Mouse (Mus musculus): Measurements from ENCODE around the gene Capn1.

Gene Capn1

DNA sequence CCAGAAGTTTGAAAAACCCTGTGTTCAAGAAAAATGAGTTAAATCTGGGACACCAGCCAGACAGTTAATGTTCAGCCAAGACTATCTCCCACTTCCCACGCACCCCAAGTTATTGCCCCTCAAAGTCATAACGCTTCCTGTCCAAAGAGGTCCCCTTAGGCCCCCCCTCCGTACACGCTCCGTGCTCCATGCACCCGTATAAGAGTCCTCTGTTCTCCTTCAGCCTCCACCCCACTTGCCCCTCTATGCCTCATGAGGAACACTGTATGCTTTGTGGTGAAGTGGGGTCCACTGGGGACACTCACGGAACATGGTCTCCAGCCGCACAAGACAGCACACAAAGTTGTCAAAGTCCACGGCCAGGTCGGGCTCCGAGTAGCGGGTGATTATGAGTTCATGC lies 25.7 kb downstream of the Capn1 start:
- no peak for DNase-seq (ENCODE audit: low read depth, low spot score)

DNA sequence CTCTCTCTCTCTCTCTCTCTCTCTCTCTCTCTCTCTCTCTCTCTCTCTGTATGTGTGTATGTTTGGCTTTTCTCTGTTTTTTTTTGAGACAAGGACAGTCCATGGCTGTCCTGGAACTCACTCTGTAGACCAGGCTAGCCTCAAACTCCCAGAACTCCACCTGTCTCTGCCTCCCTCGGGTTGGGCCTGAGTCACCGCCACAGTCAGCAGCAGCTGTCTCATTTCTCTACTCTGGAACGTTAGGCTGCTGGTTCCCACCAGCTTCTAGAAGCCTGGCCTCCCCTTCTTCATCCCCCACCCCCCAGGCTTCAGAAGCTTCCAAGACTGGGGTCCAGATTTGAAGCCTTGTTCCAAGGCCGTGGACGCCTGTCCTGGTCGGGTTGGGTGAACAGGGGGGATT lies 26.1 kb downstream of the Capn1 start:
- DNase-seq (ENCODE audit: low read depth, low spot score): no peak

DNA sequence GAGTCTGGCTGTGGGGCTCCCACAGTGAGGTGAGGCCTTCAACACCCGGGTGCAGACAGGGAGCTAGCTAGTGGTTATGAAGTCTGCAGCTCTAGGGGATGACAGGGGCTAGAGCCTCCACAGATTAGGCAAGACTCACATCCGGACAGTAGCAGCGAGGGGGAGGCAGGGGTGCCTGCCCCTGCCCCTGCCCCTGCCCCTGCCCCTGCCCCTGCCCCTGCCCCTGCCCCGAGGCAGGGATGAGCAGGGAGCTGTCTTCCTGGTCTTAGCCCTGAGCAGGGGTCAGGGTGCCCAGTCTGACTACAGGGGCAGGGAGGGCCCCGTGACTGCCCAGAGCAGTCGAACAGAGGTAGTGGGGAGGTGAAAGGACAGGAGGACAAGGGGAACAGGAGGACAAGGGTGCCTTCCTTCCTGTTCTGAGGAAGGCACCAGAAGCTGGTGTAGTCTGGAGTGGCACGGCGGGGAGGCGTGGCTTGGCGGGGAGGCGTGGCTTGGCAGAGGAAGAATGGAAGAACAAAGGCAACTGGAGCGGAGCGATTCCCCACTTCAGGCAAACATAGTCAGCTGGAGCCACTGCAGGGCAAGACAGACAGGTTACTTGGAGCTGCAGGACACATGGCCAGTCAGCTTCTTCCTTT lies 26.8 kb downstream of the Capn1 start:
- no peak for DNase-seq (ENCODE audit: low read depth, low spot score)

DNA sequence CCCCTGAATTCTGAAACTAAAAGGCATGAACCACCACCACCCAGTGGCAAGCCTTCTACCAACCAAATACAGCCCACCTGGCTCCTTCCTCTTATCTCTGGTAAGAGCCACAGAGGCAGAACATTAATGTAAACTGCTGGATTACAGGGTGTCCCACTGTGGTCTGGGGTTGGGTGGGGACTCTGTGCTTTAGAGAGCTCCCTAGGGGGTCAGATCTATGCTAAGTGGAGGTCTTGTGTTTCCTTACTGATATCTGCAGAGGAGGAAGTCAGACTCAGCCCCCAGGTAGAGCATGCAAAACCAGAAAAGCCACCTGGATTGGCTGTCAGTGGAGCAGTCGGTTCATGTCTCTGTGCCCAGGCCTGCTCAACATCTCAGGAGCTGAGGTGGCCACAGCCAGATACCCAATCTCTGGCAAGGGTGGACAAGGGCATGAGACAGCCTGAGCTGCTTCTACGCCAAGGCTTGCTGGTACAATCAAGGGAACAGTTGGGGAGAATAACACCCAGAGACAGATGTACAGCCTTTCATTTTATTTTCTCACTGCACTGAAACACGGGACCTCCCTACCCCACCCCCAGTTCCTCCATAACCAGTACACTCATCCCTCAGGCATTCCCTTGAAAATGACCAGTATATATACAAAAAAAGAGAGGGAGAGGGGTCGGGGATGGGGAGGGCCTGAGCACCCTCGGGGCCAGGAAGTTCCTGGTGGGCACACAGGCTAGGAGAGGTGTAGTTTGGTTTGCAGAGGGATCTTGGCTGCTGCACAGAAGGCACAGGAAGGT lies 27.5 kb downstream of the Capn1 start:
- DNase-seq (ENCODE audit: low read depth, low spot score): no peak

DNA sequence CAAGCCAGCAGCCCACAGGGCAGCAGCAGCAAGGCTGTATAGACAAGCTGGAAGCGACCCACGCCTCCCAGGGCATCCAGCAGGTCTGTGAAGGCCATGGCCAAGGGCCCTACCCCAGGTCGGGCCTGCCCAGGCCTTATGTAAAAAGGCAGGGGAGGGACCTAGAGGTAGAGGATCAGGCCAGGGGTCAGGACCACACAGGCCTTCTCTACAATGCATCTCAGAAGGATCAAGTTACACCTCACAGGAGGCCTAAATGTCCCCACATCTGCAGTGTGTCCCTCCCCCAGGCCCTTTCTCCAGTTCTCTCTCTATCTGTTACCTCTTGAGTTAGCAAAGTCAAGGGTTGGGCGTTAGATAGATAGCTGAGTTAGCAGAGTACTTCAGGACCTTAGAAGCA lies 29.7 kb downstream of the Capn1 start, which contains the start of gene Slc22a20:
TSS of gene Slc22a20 (minus strand) at position 101 of the 400 bp plus-strand sequence.
- DNase-seq (ENCODE audit: low read depth, low spot score): no peak

DNA sequence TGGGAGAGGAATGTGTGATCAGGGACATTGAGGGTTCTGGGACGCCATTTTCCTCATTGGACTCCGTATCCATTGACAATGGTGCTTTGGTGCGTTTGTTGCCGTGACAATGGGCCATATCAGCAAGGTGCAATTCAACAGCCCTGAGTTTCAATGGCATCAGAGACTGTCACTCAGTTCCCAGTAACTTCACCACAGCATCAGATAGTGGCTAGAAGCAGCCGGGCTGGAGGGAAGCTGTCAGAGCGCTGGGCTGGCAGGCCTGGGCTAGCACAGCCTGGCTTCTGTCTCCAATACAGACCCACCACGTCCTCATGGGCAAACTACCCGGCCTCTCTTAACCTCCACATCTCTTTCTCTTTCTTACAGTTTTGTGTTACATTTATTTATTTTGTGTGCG lies 35.2 kb downstream of the Capn1 start:
- DNase-seq (ENCODE audit: low read depth, low spot score): no peak

DNA sequence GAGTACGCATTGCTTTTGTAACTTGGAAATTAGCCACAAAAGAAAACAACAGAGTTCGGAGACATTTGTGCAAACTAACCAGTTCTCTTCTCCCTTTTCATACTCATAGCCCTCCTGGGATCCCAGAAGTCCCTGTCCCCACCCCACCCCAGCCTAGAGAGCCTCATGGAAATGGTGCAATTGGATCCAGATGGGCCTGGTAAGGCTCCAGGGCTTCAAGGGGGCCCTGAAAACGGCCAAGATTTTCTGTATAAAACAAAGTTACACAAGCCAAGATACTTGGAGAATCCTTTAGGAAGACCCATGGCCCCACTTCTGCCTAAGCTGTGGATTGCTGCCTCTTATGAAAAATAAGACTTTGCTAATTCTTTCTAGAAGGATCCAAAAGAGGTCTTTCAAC lies 38.0 kb downstream of the Capn1 start:
- no peak for DNase-seq (ENCODE audit: low read depth, low spot score)

DNA sequence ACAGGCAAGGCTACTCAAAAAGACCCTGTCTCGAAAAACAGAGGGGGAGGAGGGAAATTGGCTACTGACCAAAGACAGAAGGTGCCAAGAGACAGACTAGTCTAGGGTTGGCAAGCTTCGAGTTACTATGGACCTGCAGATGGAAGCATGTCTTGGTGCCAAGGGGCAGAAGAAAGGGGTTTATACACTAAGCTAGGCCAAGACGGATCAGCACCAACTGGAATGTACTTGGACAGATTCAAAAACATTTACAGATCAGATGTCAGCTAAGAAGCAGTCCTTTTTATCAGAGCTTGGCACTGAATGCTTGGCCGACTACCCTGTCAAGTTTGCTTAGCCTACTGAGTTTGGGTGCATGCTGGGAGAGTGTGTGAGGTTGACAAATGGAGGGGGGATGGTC lies 40.0 kb downstream of the Capn1 start:
- DNase-seq (ENCODE audit: low read depth, low spot score): no peak

DNA sequence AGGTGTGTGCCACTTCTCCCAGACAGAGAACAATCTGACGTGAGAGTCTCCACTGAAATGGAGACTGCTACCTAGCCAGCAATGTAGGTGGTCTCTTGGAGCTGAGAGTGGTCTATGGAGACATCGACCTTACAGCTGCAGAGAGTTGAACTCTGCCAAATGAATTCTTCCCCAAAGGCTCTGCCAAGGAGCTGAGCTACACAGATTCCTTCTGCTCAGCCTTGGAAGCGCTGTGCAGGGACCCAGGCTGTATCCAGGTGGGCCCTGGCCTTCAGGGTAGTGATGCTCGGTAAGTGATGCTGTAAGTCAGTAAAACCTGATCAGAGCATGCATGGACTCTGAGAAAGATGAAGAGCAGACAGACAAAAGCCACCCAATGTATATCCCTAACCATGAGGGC lies 40.6 kb downstream of the Capn1 start:
- no peak for DNase-seq (ENCODE audit: low read depth, low spot score)

DNA sequence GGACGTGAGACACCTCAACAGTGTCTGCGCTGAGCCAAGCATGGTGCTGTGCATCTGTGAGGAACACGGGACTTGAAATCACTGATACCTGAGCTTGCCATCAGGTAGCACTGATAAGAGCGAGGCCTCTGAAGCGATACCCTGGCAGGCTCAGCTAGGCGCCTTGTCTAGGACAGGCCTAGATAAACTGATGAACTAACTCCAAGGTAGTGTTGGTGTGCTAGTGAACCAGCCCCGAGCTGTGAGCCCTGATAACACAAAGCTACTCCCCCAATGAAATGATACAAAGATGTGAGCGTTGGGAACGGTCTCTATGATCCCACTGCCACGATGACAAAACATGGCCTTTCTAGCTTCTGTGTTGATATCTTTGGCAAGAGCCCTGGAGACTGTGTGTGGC lies 48.0 kb downstream of the Capn1 start:
- peak; percentile 60 for DNase-seq (ENCODE audit: low read depth, low spot score)

DNA sequence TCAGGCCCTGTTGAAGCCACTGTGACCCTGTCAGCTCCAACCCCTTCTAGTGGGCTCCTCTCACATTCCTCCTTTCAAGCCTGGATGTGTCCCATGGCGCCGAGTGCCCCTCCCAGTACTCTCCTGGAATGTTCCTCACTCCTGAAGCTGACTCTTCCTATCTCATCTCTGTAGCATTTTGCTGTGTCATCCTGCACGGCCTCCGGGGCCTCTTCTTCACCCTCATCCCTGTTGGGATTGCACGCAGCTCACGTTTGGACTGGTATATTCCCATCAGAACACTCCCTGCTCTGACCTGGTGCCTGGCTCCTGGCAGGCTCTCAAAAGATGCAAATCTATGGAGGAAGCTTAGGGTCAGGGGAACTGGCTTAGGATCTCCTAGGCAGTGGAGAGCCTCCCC lies 48.9 kb downstream of the Capn1 start:
- peak; percentile 82 for DNase-seq (ENCODE audit: low read depth, low spot score)

DNA sequence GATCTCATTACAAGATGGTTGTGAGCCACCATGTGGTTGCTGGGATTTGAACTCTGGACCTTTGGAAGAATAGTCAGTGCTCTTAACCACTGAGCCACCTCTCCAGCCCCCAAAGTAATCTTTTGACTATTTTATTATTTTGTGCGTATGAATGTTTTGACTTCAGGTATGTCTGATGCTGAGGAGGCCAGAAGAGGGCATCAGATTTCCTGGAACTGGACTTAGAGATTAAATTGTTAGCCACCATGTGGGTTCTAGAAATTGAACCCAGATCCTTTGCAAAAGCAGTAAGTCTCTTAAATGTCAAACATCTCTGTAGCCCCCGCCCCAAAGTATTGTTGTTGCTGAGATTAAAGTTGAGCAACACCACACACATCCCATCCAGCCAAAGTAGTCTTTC lies 49.8 kb downstream of the Capn1 start:
- DNase-seq (ENCODE audit: low read depth, low spot score): no peak

DNA sequence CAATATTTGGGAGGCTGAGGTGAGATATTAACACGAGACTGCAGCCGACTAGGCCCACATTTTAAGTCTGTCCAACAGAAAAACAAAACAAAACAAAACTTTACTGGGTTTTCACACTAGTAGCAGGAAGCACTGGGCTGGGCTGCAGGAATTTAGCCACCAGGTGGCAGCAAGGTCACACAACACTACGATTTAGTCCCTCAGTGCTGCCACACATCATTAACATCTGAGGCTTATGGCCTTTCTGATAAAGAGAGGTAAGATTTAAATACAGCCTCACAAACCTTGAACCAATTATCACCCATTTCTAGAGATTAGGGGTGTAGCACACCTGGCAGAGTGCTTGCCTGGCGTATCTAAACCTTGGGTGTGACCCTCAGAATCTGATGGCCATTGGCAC lies 50.4 kb downstream of the Capn1 start:
- peak; percentile 83 for DNase-seq (ENCODE audit: low read depth, low spot score)

DNA sequence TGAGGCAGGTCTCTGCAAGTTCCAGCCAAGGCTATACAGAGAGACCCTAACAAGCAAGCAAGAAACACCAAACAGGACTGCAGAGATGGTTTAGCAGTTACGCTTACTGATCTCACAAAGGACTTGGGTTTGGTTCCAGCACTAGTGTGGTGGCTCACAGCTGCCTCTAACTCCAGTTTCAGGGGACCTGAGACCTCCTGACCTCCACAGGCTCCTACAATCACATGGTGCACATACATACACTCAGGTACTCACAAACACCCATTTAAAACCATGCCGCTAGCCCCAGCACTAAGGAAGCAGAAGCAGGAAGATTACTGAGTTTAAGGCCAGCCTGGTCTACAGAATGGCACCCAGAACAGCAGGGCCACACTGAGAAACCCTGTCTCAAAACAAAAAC lies 50.9 kb downstream of the Capn1 start:
- DNase-seq (ENCODE audit: low read depth, low spot score): no peak

DNA sequence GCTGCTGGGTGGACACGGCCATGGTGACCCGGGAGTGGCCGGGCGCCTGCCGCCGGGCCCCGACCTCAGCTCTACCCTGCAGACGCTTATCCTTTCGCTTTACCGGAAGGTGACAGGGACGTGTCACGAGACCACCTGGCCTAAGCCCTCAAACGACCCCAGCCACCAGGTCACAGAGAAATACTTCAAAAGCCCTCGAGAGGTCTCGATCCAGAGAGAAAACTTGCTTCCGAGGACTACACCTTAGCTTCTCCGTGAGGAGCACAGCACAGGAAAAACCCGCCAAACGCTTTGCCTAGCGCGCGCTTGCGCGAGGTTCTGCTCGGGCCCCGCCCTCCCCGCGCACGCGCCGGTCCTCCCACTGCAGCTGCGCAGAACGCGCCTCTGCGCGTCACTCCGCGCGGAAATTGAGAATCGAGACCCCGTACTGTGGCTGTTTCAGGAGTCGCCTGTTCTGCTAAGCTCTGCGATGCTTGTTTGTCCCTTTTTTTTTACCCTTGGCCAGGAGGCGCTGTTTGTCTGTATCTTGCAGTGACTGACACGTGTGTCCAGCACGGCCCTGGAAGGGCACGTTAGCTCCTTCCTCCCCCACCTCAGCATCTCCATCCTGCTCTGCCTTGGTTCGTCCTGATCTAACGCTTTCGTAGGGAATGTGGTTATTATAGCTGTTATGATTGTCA lies 51.7 kb downstream of the Capn1 start, which contains the start of gene Pola2:
TSS of gene Pola2 (minus strand) at position 320 of the 680 bp plus-strand sequence.
- peak; percentile 76 for DNase-seq (ENCODE audit: low read depth, low spot score)

DNA sequence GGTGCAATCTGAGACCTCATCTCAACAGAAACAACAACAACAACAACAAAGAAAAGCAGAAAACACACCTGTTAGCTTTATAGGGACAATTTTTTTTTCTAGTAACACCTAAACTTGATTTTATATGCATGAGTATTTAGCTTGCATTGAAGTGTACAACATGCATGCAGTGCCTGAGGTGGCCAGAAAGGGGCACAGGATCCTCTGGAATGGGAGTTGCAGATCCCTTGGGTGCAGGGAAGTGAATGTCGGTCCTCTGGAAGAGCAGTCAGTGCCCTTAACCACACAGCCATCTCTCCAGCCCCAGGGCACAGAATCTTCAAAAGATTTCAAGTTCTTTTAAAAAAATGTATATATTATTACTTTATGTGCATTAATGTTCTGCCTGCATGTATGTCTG lies 53.0 kb downstream of the Capn1 start:
- DNase-seq (ENCODE audit: low read depth, low spot score): no peak

DNA sequence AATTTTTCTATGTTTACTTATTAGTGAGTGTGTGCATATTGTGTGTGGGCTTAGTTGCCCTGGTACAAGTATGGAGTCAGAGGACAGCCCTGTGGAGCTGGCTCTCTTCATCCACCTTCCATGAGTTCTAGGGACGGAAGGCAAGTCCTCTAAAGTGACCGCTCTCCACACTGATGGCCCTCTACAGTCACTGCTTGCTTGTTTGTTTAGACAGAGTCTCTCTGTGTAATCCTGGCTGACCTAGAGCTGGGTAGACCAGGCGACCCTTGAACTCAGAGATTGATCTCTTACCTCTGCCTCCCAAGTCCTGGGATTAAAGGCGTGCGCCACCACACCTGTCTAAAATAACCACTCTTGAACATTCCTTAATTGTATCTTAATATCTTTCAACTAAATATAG lies 58.3 kb downstream of the Capn1 start:
- no peak for DNase-seq (ENCODE audit: low read depth, low spot score)

DNA sequence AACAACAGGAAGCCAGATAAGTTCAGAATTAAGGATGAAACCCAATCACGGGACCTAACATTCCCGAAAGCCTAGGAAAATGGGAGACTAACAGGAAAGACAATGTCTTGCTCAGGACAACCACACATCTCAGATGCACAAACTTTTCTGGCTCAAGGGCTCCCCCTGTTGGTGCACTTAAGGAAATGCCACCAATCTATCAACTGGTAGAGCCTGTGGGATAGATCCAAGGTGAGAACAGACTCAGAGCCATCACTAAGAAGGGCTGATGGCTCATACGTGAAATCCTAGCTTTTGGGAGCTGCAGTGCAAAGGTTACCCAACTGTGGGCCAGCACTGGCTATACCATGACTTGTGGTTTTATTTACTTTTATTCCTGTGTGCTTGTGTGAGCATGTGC lies 59.0 kb downstream of the Capn1 start:
- peak; percentile 77 for DNase-seq (ENCODE audit: low read depth, low spot score)

DNA sequence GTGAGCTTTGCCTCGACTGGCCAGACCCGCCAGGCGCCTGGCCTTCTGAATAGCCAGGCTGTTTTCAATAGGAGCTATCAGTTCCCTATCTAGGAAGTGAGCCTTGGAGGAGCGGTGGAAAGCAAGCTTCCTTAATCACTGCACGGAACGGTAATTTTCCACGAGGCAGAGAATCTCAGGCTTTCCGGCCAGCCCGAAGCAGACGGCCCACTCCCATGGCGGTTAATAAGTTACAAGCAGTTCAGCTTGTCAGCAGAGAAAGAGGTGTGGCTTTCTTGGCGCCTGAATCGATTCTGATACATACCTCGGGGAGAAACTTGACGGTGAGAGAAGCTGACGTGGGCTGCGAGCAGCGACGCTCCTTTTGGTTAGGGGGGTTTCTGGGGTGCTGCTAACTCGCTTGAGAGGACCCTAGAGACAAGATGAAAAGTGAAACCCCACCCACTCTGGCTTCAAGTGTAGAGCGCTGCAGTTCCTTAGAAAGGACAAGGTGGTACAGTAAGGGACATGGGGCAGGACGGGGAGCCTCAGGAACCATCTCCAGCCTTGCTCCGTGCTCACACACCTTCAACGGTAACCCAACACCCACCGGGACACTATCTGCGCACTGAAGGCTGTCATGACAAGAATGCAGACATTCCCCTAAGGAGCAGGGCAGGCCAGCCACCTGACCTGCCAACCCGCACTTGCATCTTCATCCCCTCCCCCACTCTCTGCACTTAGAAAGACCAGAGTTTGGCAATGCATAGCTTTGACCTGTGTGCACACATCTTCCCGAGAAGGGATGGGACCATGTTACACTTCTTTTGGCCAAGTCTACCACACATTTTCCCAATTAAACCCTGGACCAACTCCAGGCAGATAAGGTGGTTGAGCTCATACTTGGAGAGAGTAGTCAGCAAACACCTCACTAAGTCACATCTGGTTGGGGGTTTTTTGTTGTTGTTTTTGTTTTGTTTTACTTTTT lies 59.7 kb downstream of the Capn1 start:
- no peak for DNase-seq (ENCODE audit: low read depth, low spot score)

DNA sequence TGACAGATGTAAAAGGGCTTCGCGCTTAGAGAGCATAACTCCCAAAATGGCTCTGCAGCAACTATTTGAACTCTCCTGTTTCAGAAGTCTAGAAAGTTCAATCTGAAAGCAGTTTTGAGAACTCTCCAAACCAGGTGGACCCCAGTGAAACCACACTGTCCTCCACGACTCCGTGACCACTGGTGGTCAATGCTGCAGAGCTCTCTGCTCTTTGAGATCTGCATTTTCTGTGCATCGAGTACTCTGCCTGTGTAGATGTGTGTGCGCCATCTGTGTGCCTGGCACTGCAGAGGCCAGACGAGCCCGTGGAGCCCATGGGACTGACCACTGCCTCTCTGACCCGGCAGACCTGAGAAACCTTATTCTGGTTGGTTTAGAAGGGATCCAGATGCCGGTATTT lies 60.8 kb downstream of the Capn1 start:
- DNase-seq (ENCODE audit: low read depth, low spot score): no peak

DNA sequence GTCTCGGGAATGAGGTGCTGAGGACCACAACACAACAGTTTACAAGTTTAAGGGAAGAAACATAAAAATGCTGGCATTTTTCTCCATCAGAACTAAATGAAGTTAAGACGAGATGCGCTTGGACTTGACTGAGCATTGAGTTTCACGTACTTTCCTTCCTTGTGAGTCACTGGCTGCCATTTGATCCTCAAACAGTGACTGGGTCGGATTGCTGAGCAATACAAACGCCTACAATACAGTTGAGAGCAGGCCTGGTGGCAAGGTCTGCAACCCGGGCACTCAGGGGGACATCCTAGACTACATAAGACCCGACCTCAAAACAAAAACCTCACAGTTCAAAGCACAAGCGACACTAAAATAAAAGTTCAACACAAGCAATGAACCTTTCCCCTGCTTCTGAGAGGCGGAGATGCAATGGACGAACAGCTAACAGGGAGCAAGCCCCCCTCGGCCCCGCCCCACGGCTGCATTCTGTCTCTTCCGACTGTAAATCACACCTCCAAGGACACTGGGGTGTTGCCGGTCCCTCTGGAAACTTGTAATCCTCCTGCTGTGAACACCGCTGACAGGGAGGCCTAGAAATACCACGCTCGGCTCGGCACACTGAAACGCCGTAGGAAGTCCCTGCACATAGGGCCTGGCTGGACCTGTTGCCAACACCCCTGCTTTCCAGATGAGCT lies 61.5 kb downstream of the Capn1 start:
- no peak for DNase-seq (ENCODE audit: low read depth, low spot score)
